Mouse (Mus musculus): ENCODE results near the gene Thrsp. TPM values are rescaled to one million over a fixed set of nuclear protein-coding genes. Genes with fewer than 3 reads are reported as not detected.

The Thrsp gene
- polyA plus RNA-seq, 1 experiment: 53.6 TPM

- Histone ChIP-seq H3K27ac (ENCODE audit: insufficient read depth, low read length) (no peak overlapping the region), H3K4me3 (ENCODE audit: insufficient read depth, low read length) (no peak overlapping the region), H3K4me1 (ENCODE audit: control insufficient read depth, insufficient read depth, low read length) (no peaks in the 10 kb centered on the region; the same call in 1 of the 2 replicates)
- TF ChIP-seq POLR2A (IDR thresholded peaks at IDR 0.05; ENCODE audit: extremely low read depth, insufficient read depth, low read length) (no peak), CTCF (IDR thresholded peaks at IDR 0.05; ENCODE audit: extremely low read depth, insufficient read depth, low read length) (no peak)
Observed at GRCm38 (mm10) chr7:97386106-97386805, 31.3 kb downstream of the Thrsp start.

GRCm38 (mm10) chr7:97383496-97384132 is 33.9 kb downstream of the Thrsp start:
- Histone ChIP-seq H3K4me1 (ENCODE audit: control insufficient read depth, insufficient read depth, low read length) (no peaks in the 10 kb centered on the region; the same call in 1 of the 2 replicates), H3K4me3 (ENCODE audit: insufficient read depth, low read length) (no peak overlapping the region), H3K27ac (ENCODE audit: insufficient read depth, low read length) (no peak overlapping the region)
- no peak for TF ChIP-seq POLR2A (IDR thresholded peaks at IDR 0.05; ENCODE audit: extremely low read depth, insufficient read depth, low read length)
- TF ChIP-seq CTCF (IDR thresholded peaks at IDR 0.05; ENCODE audit: extremely low read depth, insufficient read depth, low read length): no peak

GRCm38 (mm10) chr7:97382661-97383060 is 34.9 kb downstream of the Thrsp start:
- Histone ChIP-seq H3K4me1 (ENCODE audit: control insufficient read depth, insufficient read depth, low read length) (no peaks in the 10 kb centered on the region; the same call in 1 of the 2 replicates), H3K4me3 (ENCODE audit: insufficient read depth, low read length) (no peak overlapping the region), H3K27ac (ENCODE audit: insufficient read depth, low read length) (no peak overlapping the region)
- TF ChIP-seq CTCF (IDR thresholded peaks at IDR 0.05; ENCODE audit: extremely low read depth, insufficient read depth, low read length) (no peak), POLR2A (IDR thresholded peaks at IDR 0.05; ENCODE audit: extremely low read depth, insufficient read depth, low read length) (no peak)

- Histone ChIP-seq H3K4me1 (ENCODE audit: control insufficient read depth, insufficient read depth, low read length) (no peaks in the 10 kb centered on the region), H3K27ac (ENCODE audit: insufficient read depth, low read length) (no peak overlapping the region), H3K4me3 (ENCODE audit: insufficient read depth, low read length) (no peak overlapping the region)
- TF ChIP-seq POLR2A (IDR thresholded peaks at IDR 0.05; ENCODE audit: extremely low read depth, insufficient read depth, low read length) (no peak), CTCF (IDR thresholded peaks at IDR 0.05; ENCODE audit: extremely low read depth, insufficient read depth, low read length) (no peak)
Observed at GRCm38 (mm10) chr7:97380500-97381123, 36.9 kb downstream of the Thrsp start.

GRCm38 (mm10) chr7:97379304-97379703 is 38.2 kb downstream of the Thrsp start:
- Histone ChIP-seq H3K4me3 (ENCODE audit: insufficient read depth, low read length) (no peak overlapping the region), H3K27ac (ENCODE audit: insufficient read depth, low read length) (no peak overlapping the region), H3K4me1 (ENCODE audit: control insufficient read depth, insufficient read depth, low read length) (no peaks in the 10 kb centered on the region)
- TF ChIP-seq CTCF (IDR thresholded peaks at IDR 0.05; ENCODE audit: extremely low read depth, insufficient read depth, low read length) (no peak), POLR2A (IDR thresholded peaks at IDR 0.05; ENCODE audit: extremely low read depth, insufficient read depth, low read length) (no peak)

GRCm38 (mm10) chr7:97375906-97376305 is 41.6 kb downstream of the Thrsp start:
- Histone ChIP-seq H3K4me3 (ENCODE audit: insufficient read depth, low read length) (no peak overlapping the region), H3K27ac (ENCODE audit: insufficient read depth, low read length) (no peak overlapping the region), H3K4me1 (ENCODE audit: control insufficient read depth, insufficient read depth, low read length) (no peaks in the 10 kb centered on the region)
- TF ChIP-seq CTCF (IDR thresholded peaks at IDR 0.05; ENCODE audit: extremely low read depth, insufficient read depth, low read length) (no peak), POLR2A (IDR thresholded peaks at IDR 0.05; ENCODE audit: extremely low read depth, insufficient read depth, low read length) (no peak)

- H3K4me1 ChIP-seq (ENCODE audit: control insufficient read depth, insufficient read depth, low read length): no peaks in the 10 kb centered on the region
- no peak overlapping the region for H3K4me3 ChIP-seq (ENCODE audit: insufficient read depth, low read length)
- no peak overlapping the region for H3K27ac ChIP-seq (ENCODE audit: insufficient read depth, low read length)
- TF ChIP-seq POLR2A (IDR thresholded peaks at IDR 0.05; ENCODE audit: extremely low read depth, insufficient read depth, low read length): no peak
- TF ChIP-seq CTCF (IDR thresholded peaks at IDR 0.05; ENCODE audit: extremely low read depth, insufficient read depth, low read length): no peak
Observed at GRCm38 (mm10) chr7:97375101-97375500, 42.4 kb downstream of the Thrsp start.

- TF ChIP-seq CTCF (IDR thresholded peaks at IDR 0.05; ENCODE audit: extremely low read depth, insufficient read depth, low read length): no peak
- no peak for TF ChIP-seq POLR2A (IDR thresholded peaks at IDR 0.05; ENCODE audit: extremely low read depth, insufficient read depth, low read length)
- Histone ChIP-seq H3K4me3 (ENCODE audit: insufficient read depth, low read length) (no peak overlapping the region), H3K4me1 (ENCODE audit: control insufficient read depth, insufficient read depth, low read length) (no peaks in the 10 kb centered on the region), H3K27ac (ENCODE audit: insufficient read depth, low read length) (no peak overlapping the region)
Observed at GRCm38 (mm10) chr7:97365887-97366286, 51.6 kb downstream of the Thrsp start.

Other genes starting within 250 kb of the Thrsp start
- gene Usp35, start 85.7 kb downstream of the Thrsp start, polyA plus RNA-seq (2012; rRNA removed): 15.9 and 16.4 TPM in 2 replicates
- 14.3 and 14.8 TPM in 2 replicates for gene Kctd21, start 85.4 kb downstream of the Thrsp start, polyA plus RNA-seq (2012; rRNA removed)
- gene Alg8, start 46.1 kb downstream of the Thrsp start, polyA plus RNA-seq (2012; rRNA removed): 11.9 and 13.2 TPM in 2 replicates
- 215 and 243 TPM in 2 replicates for gene Ndufc2, start 17.7 kb downstream of the Thrsp start, polyA plus RNA-seq (2012; rRNA removed)
- gene Kctd14, start 33.6 kb upstream of the Thrsp start, polyA plus RNA-seq (2012; rRNA removed): 3.9 and 4.0 TPM in 2 replicates
- gene Ints4, start 63.2 kb upstream of the Thrsp start, polyA plus RNA-seq (2012; rRNA removed): 49.8 and 52.8 TPM in 2 replicates
- 61.6 and 65.2 TPM in 2 replicates for gene Aamdc, start 161.8 kb upstream of the Thrsp start, polyA plus RNA-seq (2012; rRNA removed)
- gene Rsf1, start 162.2 kb upstream of the Thrsp start, polyA plus RNA-seq (2012; rRNA removed): 14.0 and 14.8 TPM in 2 replicates

Data from cortical plate, adult 2 months (tissue).